Mouse (Mus musculus) left cerebral cortex, adult 2 months (tissue): ENCODE results near the gene Zfp219. TPM values are rescaled to one million over a fixed set of nuclear protein-coding genes. Genes with fewer than 3 reads are reported as not detected.

Experiments
- DNase-seq, 2 experiments: peaks; one replicate each; pipeline ENCODE4 v3.0.0; 2021 to 2022; ENCODE audit warnings: low spot score in 2 of 2, mixed read lengths in 1 of 2; ENCODE audit errors: extremely low spot score in 1 of 2
- H3K27ac ChIP-seq: fragments of 200-600 bp; 2 replicates; pipeline ENCODE4 v1.8.1; 2022
- H3K4me3 ChIP-seq: fragments of 200-600 bp; 2 replicates; pipeline ENCODE4 v1.8.1; 2022
- CTCF ChIP-seq: fragments of 200-600 bp; IDR thresholded peaks from 2 replicates; pipeline ENCODE4 v1.8.1; 2022; ENCODE audit warnings: antibody characterized with exemption, mild to moderate bottlenecking, moderate library complexity
- intact Hi-C: fragments of 180-260 bp; cut with DNase I; formaldehyde crosslinking; loops from one replicate; pipeline ENCODE4 v1.15.1; 2025
- total RNA-seq, 2 experiments: library from RNA; stranded (reverse); gene quantifications; 2 replicates each; pipeline ENCODE4 v1.2.3; 2021

Gene Zfp219
- total RNA-seq, 2 experiments from 2014 or later: 36.4 to 41.4 TPM

DNA sequence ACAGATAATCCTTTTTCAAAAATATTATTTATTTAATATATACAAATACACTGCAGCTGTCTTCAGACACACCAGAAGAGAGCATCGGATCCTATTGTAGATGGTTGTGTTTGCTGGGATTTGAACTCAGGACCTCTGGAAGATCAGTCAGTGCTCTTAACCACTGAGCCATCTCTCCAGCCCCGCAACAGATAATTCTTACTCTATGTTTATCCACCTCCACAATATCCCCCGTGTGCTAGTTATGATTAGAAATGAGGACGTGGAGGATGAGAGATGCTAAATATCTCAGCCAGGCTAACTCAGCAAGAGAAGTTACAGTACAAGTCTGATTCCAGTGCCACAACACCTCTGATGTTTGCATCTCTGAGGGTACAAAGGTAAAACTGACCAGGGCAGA is 26.1 kb downstream of the Zfp219 start:
- no peak for TF ChIP-seq CTCF
- DNase-seq: no peak
- H3K4me3 ChIP-seq: no peak overlapping the region
- H3K27ac ChIP-seq: no peak overlapping the region
- intact Hi-C loops: no loop called here

GRCm38 (mm10) chr14:51989461-51989970 is 31.0 kb downstream of the Zfp219 start:
- intact Hi-C loops: no loop called here
- Histone ChIP-seq H3K27ac (no peak overlapping the region), H3K4me3 (no peak overlapping the region)
- no peak for DNase-seq
- TF ChIP-seq CTCF: no peak

DNA sequence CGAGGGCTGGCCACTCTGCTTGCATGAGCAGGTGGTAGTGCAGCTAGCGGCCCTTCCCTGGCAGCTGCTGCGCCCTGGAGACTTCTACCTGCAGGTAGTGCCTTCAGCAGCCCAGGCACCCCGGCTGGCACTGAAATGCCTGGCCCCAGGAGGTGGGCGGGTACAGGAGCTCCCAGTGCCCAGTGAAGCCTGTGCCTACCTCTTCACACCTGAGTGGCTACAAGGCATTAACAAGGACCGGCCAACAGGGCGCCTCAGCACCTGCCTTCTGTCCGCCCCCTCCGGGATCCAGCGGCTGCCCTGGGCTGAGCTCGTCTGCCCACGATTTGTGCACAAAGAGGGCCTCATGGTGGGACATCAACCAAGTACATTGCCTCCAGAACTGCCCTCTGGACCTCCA is 31.8 kb downstream of the Zfp219 start:
- no peak for DNase-seq
- no peak for TF ChIP-seq CTCF
- no peak overlapping the region for H3K4me3 ChIP-seq
- intact Hi-C loops: no loop called here
- H3K27ac ChIP-seq: no peak overlapping the region

DNA sequence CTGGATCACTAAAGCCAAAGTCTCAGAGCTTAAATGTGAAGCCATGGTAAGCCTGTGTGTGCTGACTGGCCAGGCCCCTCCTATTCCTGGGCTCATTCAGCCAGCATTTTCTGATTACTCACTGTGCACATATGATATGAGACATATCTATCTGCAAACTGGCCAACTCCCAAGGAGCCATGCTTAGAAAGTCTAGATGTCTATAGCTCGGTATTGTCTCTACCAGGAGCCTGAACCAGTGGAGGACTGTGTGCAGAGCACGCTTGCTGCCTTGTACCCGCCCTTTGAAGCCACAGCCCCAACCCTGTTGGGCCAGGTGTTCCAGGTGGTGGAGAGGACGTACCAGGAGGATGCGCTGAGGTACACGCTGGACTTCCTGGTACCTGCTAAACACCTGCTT is 33.4 kb downstream of the Zfp219 start:
- Histone ChIP-seq H3K27ac (no peak overlapping the region), H3K4me3 (no peak overlapping the region)
- TF ChIP-seq CTCF: no peak
- no peak for DNase-seq
- intact Hi-C loops: no loop called here

- H3K27ac ChIP-seq: peak overlapping the region; percentile 84
- intact Hi-C loops: no loop called here
- no peak for TF ChIP-seq CTCF
- peak overlapping the region; percentile 72 for H3K4me3 ChIP-seq
- no peak for DNase-seq
These were observed 34.4 kb downstream of the Zfp219 start for GRCm38 (mm10) chr14:51986153-51986505.

- TF ChIP-seq CTCF: no peak; the same call in 1 of the 2 replicates
- intact Hi-C loops: loop anchor here (1.0 kb wide), 1 partner anchor 56 kb away; no protein-coding TSS in a partner anchor
- peak; percentile 56 to 69 for DNase-seq
- Histone ChIP-seq H3K27ac (peak overlapping the region; percentile 84), H3K4me3 (peak overlapping the region; percentile 72)
These were observed 35.0 kb downstream of the Zfp219 start for GRCm38 (mm10) chr14:51985301-51986152.

GRCm38 (mm10) chr14:51984247-51985231 is 36.0 kb downstream of the Zfp219 start, which contains the start of gene Arhgef40:
Gene Arhgef40, plus strand, starts transcription at chr14:51984719.
- peak within 1 kb of the TSS; percentile 72 for H3K4me3 ChIP-seq
- no peak for TF ChIP-seq CTCF
- peak within 1 kb of the TSS; percentile 84 for H3K27ac ChIP-seq
- intact Hi-C loops: loop anchor here (1.0 kb wide), 1 partner anchor 55 kb away; no protein-coding TSS in a partner anchor
- peak; percentile 62 to 77 for DNase-seq

DNA sequence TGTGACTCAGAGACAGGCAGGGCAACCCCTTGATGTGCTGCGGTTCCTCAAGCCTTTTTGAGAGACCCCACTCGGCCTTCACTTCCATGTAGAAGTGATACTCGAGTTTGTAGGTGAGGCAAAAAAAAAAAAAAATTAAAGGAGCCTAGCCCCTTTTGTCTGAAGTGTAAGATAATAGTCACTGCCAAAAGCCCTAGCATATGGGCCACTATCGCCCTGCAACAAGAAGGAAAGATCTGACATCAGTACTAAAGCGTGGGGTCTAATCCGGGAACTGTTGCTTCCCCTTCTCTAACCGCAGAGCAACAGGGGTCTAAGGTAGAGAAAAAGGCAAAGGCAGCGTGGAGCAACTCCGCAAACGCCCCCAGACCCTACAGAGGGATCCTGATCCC is 36.7 kb downstream of the Zfp219 start:
- Histone ChIP-seq H3K4me3 (peak overlapping the region; percentile 72), H3K27ac (no peak overlapping the region; the same call in 1 of the 2 replicates)
- intact Hi-C loops: no loop called here
- TF ChIP-seq CTCF: no peak
- DNase-seq: no peak

GRCm38 (mm10) chr14:51983251-51983650 is 37.3 kb downstream of the Zfp219 start:
- intact Hi-C loops: no loop called here
- Histone ChIP-seq H3K4me3 (no peak overlapping the region), H3K27ac (no peak overlapping the region)
- TF ChIP-seq CTCF: no peak; the same call in none of the 2 replicates
- no peak for DNase-seq

GRCm38 (mm10) chr14:51979252-51979651 is 41.3 kb downstream of the Zfp219 start:
- no peak for DNase-seq
- intact Hi-C loops: no loop called here
- no peak for TF ChIP-seq CTCF
- Histone ChIP-seq H3K27ac (no peak overlapping the region), H3K4me3 (no peak overlapping the region)

- no peak for TF ChIP-seq CTCF
- no peak for DNase-seq
- intact Hi-C loops: no loop called here
- no peak overlapping the region for H3K4me3 ChIP-seq
- no peak overlapping the region for H3K27ac ChIP-seq
These were observed 53.1 kb downstream of the Zfp219 start for GRCm38 (mm10) chr14:51967400-51967799.
